Mouse (Mus musculus): Measurements from ENCODE around the gene Mfap4.

Gene Mfap4

GRCm38 (mm10) chr11:61514953-61515352, 29.7 kb downstream of the Mfap4 start:
- DNase-seq (ENCODE audit: low spot score in 2 of 2) = no peak

GRCm38 (mm10) chr11:61517971-61518370, 32.7 kb downstream of the Mfap4 start:
- DNase-seq (ENCODE audit: low spot score in 2 of 2) = no peak

- DNase-seq (ENCODE audit: low spot score in 2 of 2) = no peak
These were observed 33.6 kb downstream of the Mfap4 start for GRCm38 (mm10) chr11:61518871-61519270.

- no peak for DNase-seq (ENCODE audit: low spot score in 2 of 2)
These were observed 34.4 kb downstream of the Mfap4 start for GRCm38 (mm10) chr11:61519484-61520107.

GRCm38 (mm10) chr11:61526872-61527271, 41.6 kb downstream of the Mfap4 start:
- no peak for DNase-seq (ENCODE audit: low spot score in 2 of 2)

- peak in 1 of 2 experiments; percentile 49 for DNase-seq (ENCODE audit: low spot score in 2 of 2)
These were observed 44.1 kb downstream of the Mfap4 start for GRCm38 (mm10) chr11:61529268-61529713.

GRCm38 (mm10) chr11:61532820-61533219, 47.6 kb downstream of the Mfap4 start:
- DNase-seq (ENCODE audit: low spot score in 2 of 2) = no peak

- DNase-seq (ENCODE audit: low spot score in 2 of 2) = no peak
These were observed 48.3 kb downstream of the Mfap4 start for GRCm38 (mm10) chr11:61533571-61533970.

GRCm38 (mm10) chr11:61535530-61535929, 50.3 kb downstream of the Mfap4 start:
- no peak for DNase-seq (ENCODE audit: low spot score in 2 of 2)

- no peak for DNase-seq (ENCODE audit: low spot score in 2 of 2)
These were observed 51.7 kb downstream of the Mfap4 start for GRCm38 (mm10) chr11:61536952-61537351.

- peak in 1 of 2 experiments; percentile 61 for DNase-seq (ENCODE audit: low spot score in 2 of 2)
These were observed 52.1 kb downstream of the Mfap4 start for GRCm38 (mm10) chr11:61537362-61537761.

Measured in frontal cortex, postnatal 36 days (tissue).